29 mouse cellular contexts compared by ENCODE assay signal in genomic region chr12:5770531-5770930, GRCm38 (mm10).
DNase-seq lines count a peak whose midpoint lies in the region; ATAC-seq and TF ChIP-seq lines count a peak whose summit lies in the region.
"Had no signal": no experiment of that assay in that cellular context is flagged by ENCODE, and none has a peak within 500 bp of the region (broad histone marks: within the 10 kb centered on the region; RNA-seq: fewer than 3 reads in every experiment).

No protein-coding gene starts in this region.

- no peak for TF ChIP-seq POLR2A in embryonic fibroblast, embryonic 13.5 days (IDR thresholded peaks at IDR 0.05; ENCODE audit: low read depth, low read length)
- no peak for TF ChIP-seq POLR2A in thymus, adult 2 months (IDR thresholded peaks at IDR 0.05; ENCODE audit: control insufficient read depth, extremely low read depth, insufficient read depth, low read length, poor library complexity)

- no peaks in the 10 kb centered on the region for H3K27me3 ChIP-seq in Patski
- no peaks in the 10 kb centered on the region for H3K27me3 ChIP-seq in thymus, adult 2 months (ENCODE audit: control insufficient read depth, insufficient read depth, low read length)
- H3K27me3 ChIP-seq: CH12.LX; embryonic facial prominence, embryonic 12.5 days; heart, embryonic 12.5 days; heart, embryonic 15.5 days had no signal

- WGBS in thymus, adult 2 months: 55% methylated on average over 2 of the region's 2 CpGs

- CTCF ChIA-PET in Patski (lab: Charles Lee): no interaction called here

- H3K4me1 ChIP-seq in embryonic fibroblast, embryonic 13.5 days (ENCODE audit: control insufficient read depth, insufficient read depth, low read length): 0 out of 2 replicates have a peak, but pooled peaks cover 2% of the 10 kb centered on the region
- H3K4me1 ChIP-seq in thymus, adult 2 months (replicated peaks; ENCODE audit: control insufficient read depth, insufficient read depth, low read length): no peaks in the 10 kb centered on the region
- H3K4me1 ChIP-seq: embryonic facial prominence, embryonic 12.5 days; heart, embryonic 12.5 days; heart, embryonic 15.5 days had no signal

- peak overlapping the region; percentile 49; the same call in 1 of the 2 replicates for H3K27ac ChIP-seq in embryonic fibroblast, embryonic 13.5 days (ENCODE audit: insufficient read depth, low read length)
- H3K27ac ChIP-seq in thymus, adult 2 months (ENCODE audit: control insufficient read depth, insufficient read depth, low read length): no peak overlapping the region
- H3K27ac ChIP-seq: embryonic facial prominence, embryonic 12.5 days; gastrocnemius, adult 2 months; heart, embryonic 15.5 days; hindbrain, embryonic 14.5 days; hindbrain, postnatal 0 days had no signal

- DNase-seq in heart, adult 11 months: peak; percentile 67
- no peak for DNase-seq in heart, postnatal 4 days
- DNase-seq in Patski (ENCODE audit: low read depth, low spot score): peak; percentile 33
- no peak for DNase-seq in thymus, adult 2 months
- no peak for DNase-seq in right cerebral cortex, postnatal 14 days
- DNase-seq: adrenal gland, postnatal 10 days; adrenal gland, postnatal 36 days; B cell, adult 2 months; cerebellum, adult 11-12 months; cerebellum, adult 8-10 months; cerebellum, postnatal 10 days; cerebellum, postnatal 36 days; forebrain, postnatal 0 days; gastrocnemius, adult 2 months; gastrocnemius, postnatal 14 days; heart, adult 18-20 months; heart, postnatal 10 days; heart, postnatal 36 days; kidney, adult 18-20 months had no signal

- H3K4me3 ChIP-seq in embryonic fibroblast, embryonic 13.5 days (ENCODE audit: insufficient read depth, low read length): no peak overlapping the region
- no peak overlapping the region for H3K4me3 ChIP-seq in thymus, adult 2 months (ENCODE audit: control insufficient read depth, insufficient read depth, low read length)
- H3K4me3 ChIP-seq: embryonic facial prominence, embryonic 12.5 days; gastrocnemius, adult 2 months; heart, embryonic 12.5 days; heart, embryonic 15.5 days had no signal

- TF ChIP-seq CTCF in Patski (IDR thresholded peaks at IDR 0.05): no peak
- no peak for TF ChIP-seq CTCF in embryonic fibroblast, embryonic 13.5 days (IDR thresholded peaks at IDR 0.05; ENCODE audit: borderline replicate concordance, insufficient read depth, low read length)
- no peak for TF ChIP-seq CTCF in thymus, adult 2 months (IDR thresholded peaks at IDR 0.05; ENCODE audit: borderline replicate concordance, control insufficient read depth, extremely low read depth, insufficient read depth, low read length, poor library complexity)

- in situ Hi-C loops in Patski (cut with MboI; ENCODE audit: low pct_unique_long_range_greater_than_20kb): no loop called here

- POLR2A ChIA-PET in Patski (lab: Charles Lee): no interaction called here

- no peaks in the 10 kb centered on the region for H3K36me3 ChIP-seq in thymus, adult 2 months (ENCODE audit: control insufficient read depth, insufficient read depth, low read length)
- H3K36me3 ChIP-seq: embryonic facial prominence, embryonic 12.5 days; G1E; heart, embryonic 12.5 days; heart, embryonic 15.5 days had no signal

- peak; percentile 93 for ATAC-seq in Patski
- ATAC-seq: forebrain, embryonic 14.5 days; forebrain, postnatal 0 days; hindbrain, postnatal 0 days; inflammation-experienced regulatory T-cells, adult 6 months had no signal

Comparison
In these comparisons a context has a peak if more than half of its experiments do, and no peak if none do; other contexts are left out.
1. DNase-seq: peak in heart, adult 11 months (single experiment) and Patski (single experiment); none in heart, postnatal 4 days (single experiment), thymus, adult 2 months (single experiment) and right cerebral cortex, postnatal 14 days (single experiment).